Mouse (Mus musculus) midbrain, postnatal 0 days (tissue): ENCODE results near the gene Gm6583. TPM values are rescaled to one million over a fixed set of nuclear protein-coding genes. Genes with fewer than 3 reads are reported as not detected.

Source experiments
- ATAC-seq: fragments of 200-750 bp; cut with Nextera tagmentation; 2 replicates; pipeline ENCODE4 v1.8.0; 2017; ENCODE audit warnings: moderate number of reproducible peaks, mild to moderate bottlenecking, moderate TSS enrichment, moderate library complexity; ENCODE audit not compliant: low FRiP score
- DNase-seq: peaks from one replicate; pipeline ENCODE4 v3.0.0-alpha.2; 2015; ENCODE audit warnings: low spot score
- H3K27ac ChIP-seq: fragments of 300-500 bp; sonication (generic); 2 replicates; pipeline ENCODE4 v1.5.1; 2014; ENCODE audit warnings: low read depth, mild to moderate bottlenecking, low read length, mixed read lengths
- H3K27me3 ChIP-seq: fragments of 300-500 bp; sonication (generic); 2 replicates; pipeline ENCODE4 v1.6.1; 2014; ENCODE audit warnings: low read length, control low read depth, mixed read lengths; ENCODE audit not compliant: insufficient read depth
- H3K36me3 ChIP-seq: fragments of 300-500 bp; sonication (generic); 2 replicates; pipeline ENCODE4 v1.6.1; 2014; ENCODE audit warnings: low read length, control low read depth, mixed read lengths; ENCODE audit not compliant: insufficient read depth
- H3K4me1 ChIP-seq: fragments of 300-500 bp; sonication (generic); 2 replicates; pipeline ENCODE4 v1.6.1; 2014; ENCODE audit warnings: mild to moderate bottlenecking, control low read depth, antibody characterized with exemption, low read length, mixed read lengths; ENCODE audit not compliant: insufficient read depth
- H3K4me2 ChIP-seq: fragments of 300-500 bp; sonication (generic); 2 replicates; pipeline ENCODE4 v1.6.1; 2014; ENCODE audit warnings: low read depth, mild to moderate bottlenecking, low read length, mixed read lengths; ENCODE audit not compliant: poor library complexity, severe bottlenecking
- H3K4me3 ChIP-seq: fragments of 300-500 bp; sonication (generic); 2 replicates; pipeline ENCODE4 v1.5.1; 2014; ENCODE audit warnings: low read depth, mild to moderate bottlenecking, low read length, moderate library complexity
- H3K9ac ChIP-seq: fragments of 300-500 bp; sonication (generic); replicated peaks from 2 replicates; pipeline ENCODE4 v1.6.1; 2014; ENCODE audit warnings: mild to moderate bottlenecking, low read length, moderate library complexity, mixed read lengths; ENCODE audit not compliant: poor library complexity, severe bottlenecking
- H3K9me3 ChIP-seq: fragments of 300-500 bp; sonication (generic); 2 replicates; pipeline ENCODE4 v1.6.1; 2016; ENCODE audit warnings: low read length, control low read depth
- CTCF ChIP-seq: IDR thresholded peaks from 2 replicates; pipeline ENCODE4 v1.5.1; 2016; ENCODE audit warnings: antibody characterized with exemption, mild to moderate bottlenecking
- WGBS: fragments of 180-500 bp; shearing (Covaris S2); extraction: QIAGEN DNeasy Blood & Tissue Kit; methylation state at CpG from one replicate; pipeline ENCODE4 v1.1.7; 2014; 5-methylcytosine and 5-hydroxymethylcytosine counted together
- polyA plus RNA-seq: library from polyadenylated mRNA; unstranded; fragments of >200 nt; fragmentation: Nextera tagmentation; extraction: Ambion mirVana; gene quantifications from 2 replicates; pipeline ENCODE4 v1.2.1, GENCODE M21; 2015
- total RNA-seq: library from RNA; depleted of rRNA; stranded (reverse); fragments of >200 nt; gene quantifications from 2 replicates; pipeline ENCODE4 v1.2.3, GENCODE M21; 2014

Gene Gm6583
- total and polyA plus RNA-seq, 2 experiments from 2014 or later: not detected

- DNase-seq (no peak), ATAC-seq (peak; percentile 12)
- H3K4me2 ChIP-seq: peak overlapping the region; percentile 67
- no peak for TF ChIP-seq CTCF
- no peaks in the 10 kb centered on the region for H3K27me3 ChIP-seq
- H3K4me3 ChIP-seq: peak overlapping the region; percentile 60
- 7% methylated on average over 17 of the region's 18 CpGs for whole genome bisulfite sequencing
- H3K27ac ChIP-seq: no peak overlapping the region
- H3K36me3 ChIP-seq: peaks cover 11% of the 10 kb centered on the region; the same call in 1 of the 2 replicates
- peak overlapping the region; percentile 69 for H3K9ac ChIP-seq
- peaks cover 15% of the 10 kb centered on the region for H3K4me1 ChIP-seq
- H3K9me3 ChIP-seq: no peaks in the 10 kb centered on the region
These were observed 38.0 kb upstream of the Gm6583 start for GRCm38 (mm10) chr5:112393741-112394414.

DNA sequence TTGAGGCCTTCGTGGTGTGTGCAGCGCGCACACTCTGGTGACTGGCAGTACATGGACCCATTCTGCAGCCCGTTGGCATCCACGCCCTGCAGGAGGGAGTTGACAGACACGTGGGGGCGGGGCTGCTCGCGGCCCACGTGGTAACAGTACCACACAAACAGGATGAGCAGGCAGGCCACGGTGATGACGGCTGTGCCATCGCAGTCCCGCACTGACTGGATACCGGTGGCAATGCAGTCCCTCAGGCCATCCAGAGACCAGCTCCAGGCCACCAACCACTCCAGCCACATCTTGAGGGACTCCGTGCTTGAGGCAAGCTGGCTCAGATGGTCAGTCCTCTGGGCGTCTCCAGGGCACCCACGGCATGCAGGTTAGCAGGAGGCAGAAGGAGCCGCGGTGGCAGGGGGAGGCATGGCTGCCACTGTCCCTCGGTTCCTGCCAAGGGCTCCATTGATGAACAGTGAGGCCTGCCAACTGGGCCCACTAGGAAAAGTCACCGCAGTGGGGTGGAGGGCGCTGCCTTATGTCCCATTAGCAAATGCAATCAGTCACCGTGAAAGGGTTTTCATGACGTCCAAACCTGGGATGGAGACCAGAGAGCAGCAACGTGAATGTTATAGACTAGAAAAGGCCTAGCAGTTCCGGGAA is 36.0 kb upstream of the Gm6583 start:
- ATAC-seq: no peak
- Histone ChIP-seq H3K27ac (no peak overlapping the region), H3K9ac (no peak overlapping the region), H3K4me3 (no peak overlapping the region), H3K4me1 (peaks cover 15% of the 10 kb centered on the region), H3K9me3 (no peaks in the 10 kb centered on the region), H3K36me3 (peaks cover 13% of the 10 kb centered on the region), H3K27me3 (no peaks in the 10 kb centered on the region), H3K4me2 (no peak overlapping the region)
- no peak for TF ChIP-seq CTCF
- no peak for DNase-seq
- WGBS: 75% methylated on average over 27 of the region's 27 CpGs

GRCm38 (mm10) chr5:112391002-112391401 is 35.2 kb upstream of the Gm6583 start:
- TF ChIP-seq CTCF: no peak
- DNase-seq (no peak), ATAC-seq (no peak)
- Histone ChIP-seq H3K9ac (no peak overlapping the region), H3K4me1 (peaks cover 15% of the 10 kb centered on the region), H3K4me2 (peak overlapping the region; percentile 15; the same call in 1 of the 2 replicates), H3K4me3 (no peak overlapping the region), H3K27me3 (no peaks in the 10 kb centered on the region), H3K36me3 (peaks cover 18% of the 10 kb centered on the region), H3K9me3 (no peaks in the 10 kb centered on the region), H3K27ac (no peak overlapping the region)
- WGBS: 63% methylated on average over 16 of the region's 16 CpGs

- 65% methylated on average over 9 of the region's 9 CpGs for WGBS
- no peak overlapping the region for H3K4me3 ChIP-seq
- H3K9ac ChIP-seq: no peak overlapping the region; the same call in 1 of the 2 replicates
- H3K9me3 ChIP-seq: no peaks in the 10 kb centered on the region
- peaks cover 15% of the 10 kb centered on the region for H3K4me1 ChIP-seq
- no peak for DNase-seq
- H3K4me2 ChIP-seq: peak overlapping the region; percentile 26
- ATAC-seq: no peak
- peaks cover 35% of the 10 kb centered on the region for H3K36me3 ChIP-seq
- no peaks in the 10 kb centered on the region for H3K27me3 ChIP-seq
- no peak for TF ChIP-seq CTCF
- H3K27ac ChIP-seq: 0 out of 2 replicates have a peak overlapping the region, but pooled peaks have one; percentile 26
These were observed 33.5 kb upstream of the Gm6583 start for GRCm38 (mm10) chr5:112389352-112389751.

GRCm38 (mm10) chr5:112385973-112386372 is 30.1 kb upstream of the Gm6583 start:
- TF ChIP-seq CTCF: no peak

More at GRCm38 (mm10) chr5:112385973-112386372, 30.1 kb upstream of the Gm6583 start:
- Histone ChIP-seq H3K36me3 (peaks cover 28% of the 10 kb centered on the region), H3K9me3 (no peaks in the 10 kb centered on the region), H3K27me3 (no peaks in the 10 kb centered on the region), H3K27ac (no peak overlapping the region), H3K4me2 (no peak overlapping the region), H3K9ac (no peak overlapping the region), H3K4me1 (peaks cover 5% of the 10 kb centered on the region; the same call in 1 of the 2 replicates), H3K4me3 (no peak overlapping the region)
- 92% methylated on average over 2 of the region's 2 CpGs for WGBS
- DNase-seq: no peak
- no peak for ATAC-seq
